Mouse (Mus musculus): Measurements from ENCODE around the gene Nfatc4.

- no peak for TF ChIP-seq GATA1 (IDR thresholded peaks at IDR 0.05; ENCODE audit: low read length)
- TF ChIP-seq TAL1 (IDR thresholded peaks at IDR 0.05; ENCODE audit: low read length), result no peak
These were observed 30.0 kb downstream of the Nfatc4 start for GRCm38 (mm10) chr14:55852646-55853551.

Data from erythroblast, embryonic 14.5 days (primary cell).